Mouse (Mus musculus): ENCODE data around the gene Plod3.

Plod3 gene

GRCm38 (mm10) chr5:136965210-136965609, 21.6 kb upstream of the Plod3 start:
- DNase-seq (ENCODE audit: low spot score in 2 of 2): no peak

- no peak for DNase-seq (ENCODE audit: low spot score in 2 of 2)
These were observed 21.1 kb upstream of the Plod3 start for GRCm38 (mm10) chr5:136965686-136966085.

GRCm38 (mm10) chr5:136966331-136966730, 20.5 kb upstream of the Plod3 start, which contains the start of gene Cldn15:
Gene Cldn15 (plus strand): TSS chr5:136966616.
- no peak for DNase-seq (ENCODE audit: low spot score in 2 of 2)

GRCm38 (mm10) chr5:136966861-136967455, 19.9 kb upstream of the Plod3 start:
- DNase-seq (ENCODE audit: low spot score in 2 of 2): no peak

- DNase-seq (ENCODE audit: low spot score in 2 of 2): no peak
These were observed 19.2 kb upstream of the Plod3 start for GRCm38 (mm10) chr5:136967592-136967991.

GRCm38 (mm10) chr5:136970703-136971102, 16.1 kb upstream of the Plod3 start:
- DNase-seq (ENCODE audit: low spot score in 2 of 2): no peak

GRCm38 (mm10) chr5:136973670-136974069, 13.1 kb upstream of the Plod3 start:
- no peak for DNase-seq (ENCODE audit: low spot score in 2 of 2)

- DNase-seq (ENCODE audit: low spot score in 2 of 2): no peak
These were observed 9.1 kb upstream of the Plod3 start for GRCm38 (mm10) chr5:136977769-136978168.

- DNase-seq (ENCODE audit: low spot score in 2 of 2): no peak
These were observed 7.1 kb upstream of the Plod3 start for GRCm38 (mm10) chr5:136979762-136980161.

- no peak for DNase-seq (ENCODE audit: low spot score in 2 of 2)
These were observed 5.8 kb upstream of the Plod3 start for GRCm38 (mm10) chr5:136980974-136981373.

GRCm38 (mm10) chr5:136982338-136982930, 4.4 kb upstream of the Plod3 start:
- no peak for DNase-seq (ENCODE audit: low spot score in 2 of 2)

GRCm38 (mm10) chr5:136984828-136985227, 2.0 kb upstream of the Plod3 start:
- no peak for DNase-seq (ENCODE audit: low spot score in 2 of 2)

- peak; percentile 84 to 88 for DNase-seq (ENCODE audit: low spot score in 2 of 2)
These were observed 517 bp downstream of the Plod3 start for GRCm38 (mm10) chr5:136987138-136987933.

GRCm38 (mm10) chr5:136987934-136988271, 1.1 kb downstream of the Plod3 start, which contains the start of gene Znhit1:
Gene Znhit1 (minus strand): TSS chr5:136988021.
- peak in 1 of 2 experiments; percentile 47 for DNase-seq (ENCODE audit: low spot score in 2 of 2)

GRCm38 (mm10) chr5:136988420-136988819, 1.6 kb downstream of the Plod3 start:
- peak; percentile 82 for DNase-seq (ENCODE audit: low spot score in 2 of 2)

- DNase-seq (ENCODE audit: low spot score in 2 of 2): peak in 1 of 2 experiments; percentile 29
These were observed 3.0 kb downstream of the Plod3 start for GRCm38 (mm10) chr5:136989801-136990200.

GRCm38 (mm10) chr5:136999449-136999848, 12.6 kb downstream of the Plod3 start:
- no peak for DNase-seq (ENCODE audit: low spot score in 2 of 2)

GRCm38 (mm10) chr5:137000612-137001011, 13.8 kb downstream of the Plod3 start:
- DNase-seq (ENCODE audit: low spot score in 2 of 2): no peak

- DNase-seq (ENCODE audit: low spot score in 2 of 2): no peak
These were observed 20.5 kb downstream of the Plod3 start for GRCm38 (mm10) chr5:137007276-137007675.

GRCm38 (mm10) chr5:137009988-137010387, 23.2 kb downstream of the Plod3 start:
- peak in 1 of 2 experiments; percentile 65 for DNase-seq (ENCODE audit: low spot score in 2 of 2)

- DNase-seq (ENCODE audit: low spot score in 2 of 2): no peak
These were observed 25.7 kb downstream of the Plod3 start for GRCm38 (mm10) chr5:137012401-137012950.

- no peak for DNase-seq (ENCODE audit: low spot score in 2 of 2)
These were observed 29.1 kb downstream of the Plod3 start for GRCm38 (mm10) chr5:137015913-137016312.
